Mouse (Mus musculus): ENCODE data around the gene Olfr1465. TPM values are rescaled to one million over a fixed set of nuclear protein-coding genes. Genes with fewer than 3 reads are reported as not detected.

The Olfr1465 gene
- polyA plus RNA-seq (2016; fragmentation: Nextera tagmentation; extraction: Ambion mirVana), result not detected in 2 replicates

- no peaks in the 10 kb centered on the region for H3K27me3 ChIP-seq (replicated peaks; ENCODE audit: low read depth, poor library complexity, severe bottlenecking)
- H3K4me3 ChIP-seq, result no peak within 1 kb of the TSS
- no peaks in the 10 kb centered on the region for H3K4me1 ChIP-seq
- no peak for DNase-seq (ENCODE audit: low spot score)
- H3K36me3 ChIP-seq (replicated peaks), result no peaks in the 10 kb centered on the region
- peaks cover 10% of the 10 kb centered on the region for H3K9me3 ChIP-seq
- no peak within 1 kb of the TSS for H3K27ac ChIP-seq (replicated peaks)
Observed at GRCm38 (mm10) chr19:13315441-13315840, at the start of gene Olfr1465. Olfr1465 (minus strand) TSS chr19:13315541.

- Histone ChIP-seq H3K27me3 (replicated peaks; ENCODE audit: low read depth, poor library complexity, severe bottlenecking) (no peaks in the 10 kb centered on the region), H3K4me1 (no peaks in the 10 kb centered on the region), H3K4me3 (no peak within 1 kb of the TSS), H3K27ac (replicated peaks) (no peak within 1 kb of the TSS), H3K9me3 (peaks cover 24% of the 10 kb centered on the region; the same call in 1 of the 2 replicates), H3K36me3 (replicated peaks) (no peaks in the 10 kb centered on the region)
- WGBS, result 74% methylated on average over 2 of the region's 2 CpGs
- no peak for DNase-seq (ENCODE audit: low spot score)
Observed at GRCm38 (mm10) chr19:13361936-13362335, 46.6 kb upstream of the Olfr1465 start, which contains the start of gene Olfr1467. Olfr1467 (plus strand) TSS chr19:13362236.

DNA sequence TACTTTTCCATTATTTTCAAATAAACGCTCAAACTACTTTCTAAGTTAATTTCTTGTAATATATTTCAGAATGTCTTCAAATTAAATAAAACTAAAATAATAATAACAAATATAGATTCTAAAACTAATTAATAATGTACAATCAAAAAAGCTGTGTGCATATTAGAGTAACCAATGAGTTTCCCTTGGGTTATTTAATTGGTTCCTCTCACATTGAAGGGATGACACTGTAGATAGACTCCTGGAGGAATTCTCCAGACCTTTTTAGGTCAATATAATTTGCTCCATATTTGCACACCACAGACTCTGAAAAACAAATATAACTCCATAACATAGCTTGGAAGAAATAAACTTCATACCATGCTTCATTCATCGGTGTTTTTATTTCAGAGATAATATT, 23.2 kb upstream of the Olfr1465 start, which contains the start of gene Olfr1466:
Gene Olfr1466, plus strand, starts transcription at position 301 of the 400 bp plus-strand sequence.
- no peak within 1 kb of the TSS for H3K27ac ChIP-seq (replicated peaks)
- H3K36me3 ChIP-seq (replicated peaks), result no peaks in the 10 kb centered on the region
- 96% methylated on average over 2 of the region's 2 CpGs for WGBS
- no peaks in the 10 kb centered on the region for H3K4me1 ChIP-seq
- H3K4me3 ChIP-seq, result no peak within 1 kb of the TSS
- H3K27me3 ChIP-seq (replicated peaks; ENCODE audit: low read depth, poor library complexity, severe bottlenecking), result no peaks in the 10 kb centered on the region
- no peak for DNase-seq (ENCODE audit: low spot score)
- peaks cover 24% of the 10 kb centered on the region; the same call in 1 of the 2 replicates for H3K9me3 ChIP-seq

Other genes with a start within 250 kb of the Olfr1465 start
- not detected in 2 replicates for gene Olfr1457, start 217.7 kb downstream of the Olfr1465 start, polyA plus RNA-seq (2016; fragmentation: Nextera tagmentation; extraction: Ambion mirVana)
- not detected in 2 replicates for gene Olfr1458, start 208.8 kb downstream of the Olfr1465 start, polyA plus RNA-seq (2016; fragmentation: Nextera tagmentation; extraction: Ambion mirVana)
- not detected in 2 replicates for gene Olfr1459, start 166.0 kb downstream of the Olfr1465 start, polyA plus RNA-seq (2016; fragmentation: Nextera tagmentation; extraction: Ambion mirVana)
- not detected in 2 replicates for gene Olfr1461, start 152.5 kb downstream of the Olfr1465 start, polyA plus RNA-seq (2016; fragmentation: Nextera tagmentation; extraction: Ambion mirVana)
- not detected in 2 replicates for gene Olfr1462, start 129.8 kb downstream of the Olfr1465 start, polyA plus RNA-seq (2016; fragmentation: Nextera tagmentation; extraction: Ambion mirVana)
- gene Olfr1463, start 84.2 kb downstream of the Olfr1465 start, polyA plus RNA-seq (2016; fragmentation: Nextera tagmentation; extraction: Ambion mirVana), result not detected in 2 replicates
- not detected in 2 replicates for gene Olfr1466, start 23.3 kb upstream of the Olfr1465 start, polyA plus RNA-seq (2016; fragmentation: Nextera tagmentation; extraction: Ambion mirVana)
- not detected in 2 replicates for gene Olfr1467, start 46.7 kb upstream of the Olfr1465 start, polyA plus RNA-seq (2016; fragmentation: Nextera tagmentation; extraction: Ambion mirVana)
- gene Olfr1469, start 92.3 kb upstream of the Olfr1465 start, polyA plus RNA-seq (2016; fragmentation: Nextera tagmentation; extraction: Ambion mirVana), result not detected in 2 replicates
- not detected in 2 replicates for gene Olfr1471, start 127.9 kb upstream of the Olfr1465 start, polyA plus RNA-seq (2016; fragmentation: Nextera tagmentation; extraction: Ambion mirVana)
- not detected in 2 replicates for gene Olfr1472, start 140.5 kb upstream of the Olfr1465 start, polyA plus RNA-seq (2016; fragmentation: Nextera tagmentation; extraction: Ambion mirVana)
- gene Olfr1474, start 154.0 kb upstream of the Olfr1465 start, polyA plus RNA-seq (2016; fragmentation: Nextera tagmentation; extraction: Ambion mirVana), result not detected in 2 replicates
- not detected in 2 replicates for gene Olfr1475, start 164.7 kb upstream of the Olfr1465 start, polyA plus RNA-seq (2016; fragmentation: Nextera tagmentation; extraction: Ambion mirVana)
- not detected in 2 replicates for gene Olfr1477, start 185.0 kb upstream of the Olfr1465 start, polyA plus RNA-seq (2016; fragmentation: Nextera tagmentation; extraction: Ambion mirVana)
- gene Olfr1480, start 212.4 kb upstream of the Olfr1465 start, polyA plus RNA-seq (2016; fragmentation: Nextera tagmentation; extraction: Ambion mirVana), result not detected in 2 replicates